Mouse (Mus musculus) thymus, adult 2 months (tissue): ENCODE measurements around the gene Dst.

ENCODE experiments used
- CTCF ChIP-seq: fragments of 200-500 bp; IDR thresholded peaks from 2 replicates; pipeline ENCODE4 v1.5.1; 2012; ENCODE audit warnings: mild to moderate bottlenecking, control low read depth, low read length, moderate library complexity, borderline replicate concordance; ENCODE audit not compliant: control insufficient read depth, poor library complexity, insufficient read depth; ENCODE audit errors: extremely low read depth
- POLR2A ChIP-seq: fragments of 200-500 bp; IDR thresholded peaks from 2 replicates; pipeline ENCODE4 v1.6.1; 2012; ENCODE audit warnings: mild to moderate bottlenecking, low read length, control low read depth, moderate library complexity; ENCODE audit not compliant: control insufficient read depth, poor library complexity, insufficient read depth; ENCODE audit errors: extremely low read depth

DNA sequence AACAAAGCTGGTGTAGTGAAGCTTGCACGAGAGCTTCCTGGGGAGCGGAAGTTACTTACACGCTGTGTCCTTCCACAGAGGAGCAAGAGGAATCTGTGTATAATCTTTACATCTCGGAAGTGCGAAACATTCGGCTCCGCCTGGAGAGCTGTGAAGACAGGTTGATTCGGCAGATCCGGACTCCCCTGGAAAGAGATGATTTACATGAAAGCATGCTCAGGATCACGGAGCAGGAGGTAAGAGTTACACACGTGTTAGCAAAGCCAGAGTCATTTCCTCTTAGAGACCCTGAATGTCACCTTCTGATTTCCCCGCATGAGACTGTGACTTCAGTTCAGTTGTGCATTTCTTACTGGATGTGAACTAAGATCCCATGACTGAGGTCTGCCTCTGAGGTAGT lies 261.1 kb downstream of the Dst start:
- TF ChIP-seq CTCF, result no peak
- no peak for TF ChIP-seq POLR2A
